Mouse (Mus musculus) CH12.LX (cell line): Measurements from ENCODE around the gene Irs3. TPM values are rescaled to one million over a fixed set of nuclear protein-coding genes. Genes with fewer than 3 reads are reported as not detected.

Source experiments
- DNase-seq: peaks from one replicate; pipeline ENCODE4 v3.0.0-alpha.2; 2013; ENCODE audit errors: extremely low read depth
- H3K27ac ChIP-seq: 2 replicates; pipeline ENCODE4 v1.5.1; 2012; ENCODE audit warnings: low read depth, mild to moderate bottlenecking, control low read depth, moderate library complexity; ENCODE audit not compliant: insufficient read depth
- H3K27me3 ChIP-seq: replicated peaks from 2 replicates; pipeline ENCODE3; 2012; ENCODE audit warnings: inconsistent platforms
- H3K36me3 ChIP-seq, 2 experiments: replicated peaks in 1 of 2; 2 replicates each; pipeline versions ENCODE3 to v1.6.1; 2012; ENCODE audit warnings: inconsistent platforms in 1 of 2, low read length in 1 of 2, mild to moderate bottlenecking in 1 of 2, mixed read lengths in 1 of 2, moderate library complexity in 1 of 2; ENCODE audit not compliant: control insufficient read depth in 1 of 2, insufficient read depth in 1 of 2
- H3K4me1 ChIP-seq, 2 experiments: 2 replicates each; pipeline ENCODE4 v1.6.1; 2012; ENCODE audit warnings: inconsistent platforms in 1 of 2, moderate library complexity in 1 of 2; ENCODE audit not compliant: insufficient read depth in 2 of 2, control insufficient read depth in 1 of 2
- H3K4me2 ChIP-seq: 2 replicates; pipeline ENCODE4 v1.6.1; 2012; ENCODE audit warnings: low read depth, mild to moderate bottlenecking, control low read depth; ENCODE audit not compliant: poor library complexity, insufficient read depth, severe bottlenecking
- H3K4me3 ChIP-seq, 3 experiments: fragments of 150-350 bp in 1 of 3; sonication (generic) in 1 of 3; replicated peaks in 1 of 3; 2 replicates each; pipeline versions ENCODE3 to v1.5.1; 2011 to 2012; ENCODE audit warnings: low read depth in 2 of 3, low read length in 2 of 3, mild to moderate bottlenecking in 2 of 3, moderate library complexity in 2 of 3, control low read depth in 1 of 3, improper control_type of control experiment in 1 of 3, inconsistent platforms in 1 of 3, mixed read lengths in 1 of 3; ENCODE audit not compliant: poor library complexity in 1 of 3
- H3K79me2 ChIP-seq: replicated peaks from 2 replicates; pipeline ENCODE4 v1.6.1; 2012; ENCODE audit warnings: mild to moderate bottlenecking, moderate library complexity; ENCODE audit not compliant: control insufficient read depth, poor library complexity, insufficient read depth, severe bottlenecking; ENCODE audit errors: extremely low read depth
- H3K9ac ChIP-seq: 2 replicates; pipeline ENCODE4 v1.6.1; 2012; ENCODE audit warnings: low read depth, mild to moderate bottlenecking, control low read depth, moderate library complexity; ENCODE audit not compliant: insufficient read depth
- H3K9me3 ChIP-seq: replicated peaks from 2 replicates; pipeline ENCODE3; 2012; ENCODE audit warnings: low read length, inconsistent platforms, mixed read lengths
- BHLHE40 ChIP-seq: IDR thresholded peaks from 2 replicates; pipeline ENCODE4 v1.6.1; 2011; ENCODE audit warnings: mild to moderate bottlenecking, low read depth, low read length, improper control_type of control experiment
- CHD1 ChIP-seq: IDR thresholded peaks from 2 replicates; pipeline ENCODE4 v1.6.1; 2012; ENCODE audit warnings: low read depth, low read length, improper control_type of control experiment, inconsistent platforms
- CHD2 ChIP-seq: IDR thresholded peaks from 2 replicates; pipeline ENCODE4 v1.6.1; 2011; ENCODE audit warnings: low read length, improper control_type of control experiment
- E2F4 ChIP-seq: IDR thresholded peaks from 2 replicates; pipeline ENCODE4 v1.6.1; 2011; ENCODE audit warnings: low read depth, low read length, improper control_type of control experiment; ENCODE audit not compliant: insufficient replicate concordance
- ELF1 ChIP-seq: IDR thresholded peaks from 2 replicates; pipeline ENCODE4 v1.6.1; 2014; ENCODE audit warnings: low read depth, mild to moderate bottlenecking, inconsistent platforms, low read length, improper control_type of control experiment
- ETS1 ChIP-seq: conservative IDR thresholded peaks from 2 replicates; pipeline ENCODE4 v1.6.1; 2012; ENCODE audit warnings: low read depth, mild to moderate bottlenecking, inconsistent platforms, low read length, improper control_type of control experiment, moderate library complexity
- GABPA ChIP-seq: IDR thresholded peaks from 2 replicates; pipeline ENCODE4 v1.6.1; 2012; ENCODE audit warnings: low read depth, low read length, improper control_type of control experiment, inconsistent platforms; ENCODE audit not compliant: insufficient replicate concordance
- IRF4 ChIP-seq: IDR thresholded peaks from 2 replicates; pipeline ENCODE4 v1.6.1; 2014; ENCODE audit warnings: low read depth, mild to moderate bottlenecking, inconsistent platforms, low read length, improper control_type of control experiment
- JUN ChIP-seq: IDR thresholded peaks from 2 replicates; pipeline ENCODE4 v1.6.1; 2011; ENCODE audit warnings: low read depth, mild to moderate bottlenecking, low read length, improper control_type of control experiment, moderate library complexity; ENCODE audit not compliant: insufficient read depth
- KAT2A ChIP-seq: IDR thresholded peaks from 2 replicates; pipeline ENCODE4 v1.6.1; 2012; ENCODE audit warnings: low read length, improper control_type of control experiment, inconsistent platforms; ENCODE audit not compliant: insufficient replicate concordance
- MEF2A ChIP-seq: IDR thresholded peaks from 2 replicates; pipeline ENCODE4 v1.6.1; 2014; ENCODE audit warnings: low read depth, mild to moderate bottlenecking, inconsistent platforms, low read length, improper control_type of control experiment, borderline replicate concordance
- MXI1 ChIP-seq: IDR thresholded peaks from 2 replicates; pipeline ENCODE4 v1.6.1; 2011; ENCODE audit warnings: mild to moderate bottlenecking, low read depth, low read length, improper control_type of control experiment
- MYC ChIP-seq: IDR thresholded peaks from 2 replicates; pipeline ENCODE4 v1.6.1; 2011; ENCODE audit warnings: low read depth, mild to moderate bottlenecking, improper control_type of control experiment, low read length
- NELFE ChIP-seq: IDR thresholded peaks from 2 replicates; pipeline ENCODE4 v1.6.1; 2011; ENCODE audit warnings: low read depth, low read length, improper control_type of control experiment
- NRF1 ChIP-seq: IDR thresholded peaks from 2 replicates; pipeline ENCODE4 v1.6.1; 2014; ENCODE audit warnings: low read depth, mild to moderate bottlenecking, inconsistent platforms, low read length, improper control_type of control experiment, moderate library complexity
- PAX5 ChIP-seq: IDR thresholded peaks from 2 replicates; pipeline ENCODE4 v1.6.1; 2012; ENCODE audit warnings: low read length, inconsistent platforms, mixed read lengths
- RAD21 ChIP-seq: IDR thresholded peaks from 2 replicates; pipeline ENCODE4 v1.6.1; 2011; ENCODE audit warnings: low read depth, mild to moderate bottlenecking, low read length, improper control_type of control experiment, moderate library complexity
- SIN3A ChIP-seq: IDR thresholded peaks from 2 replicates; pipeline ENCODE4 v1.6.1; 2012; ENCODE audit warnings: low read length, improper control_type of control experiment, inconsistent platforms
- SMC3 ChIP-seq: IDR thresholded peaks from 2 replicates; pipeline ENCODE4 v1.6.1; 2011; ENCODE audit warnings: low read depth, low read length, improper control_type of control experiment
- TBP ChIP-seq: conservative IDR thresholded peaks from 2 replicates; pipeline ENCODE4 v1.6.1; 2011; ENCODE audit warnings: low read depth, low read length, improper control_type of control experiment
- TCF12 ChIP-seq: IDR thresholded peaks from 2 replicates; pipeline ENCODE4 v1.6.1; 2014; ENCODE audit warnings: low read depth, mild to moderate bottlenecking, inconsistent platforms, low read length, improper control_type of control experiment
- UBTF ChIP-seq: IDR thresholded peaks from 2 replicates; pipeline ENCODE4 v1.6.1; 2012; ENCODE audit warnings: low read depth, mild to moderate bottlenecking, inconsistent platforms, low read length, improper control_type of control experiment, moderate library complexity
- USF1 ChIP-seq: IDR thresholded peaks from 2 replicates; pipeline ENCODE4 v1.6.1; 2014; ENCODE audit warnings: low read depth, mild to moderate bottlenecking, inconsistent platforms, low read length, improper control_type of control experiment
- ZC3H11A ChIP-seq: IDR thresholded peaks from 2 replicates; pipeline ENCODE4 v1.6.1; 2012; ENCODE audit warnings: low read depth, mild to moderate bottlenecking, inconsistent platforms, low read length, improper control_type of control experiment
- dilution Hi-C: fragments of 300-500 bp; cut with MboI; formaldehyde crosslinking; loops from 2 replicates; pipeline ENCODE4 v1.14.3; 2020; ENCODE audit warnings: low sequenced_read_pairs; ENCODE audit not compliant: extremely low pct_unique_long_range_greater_than_20kb, extremely low pct_ligation_motif_present
- in situ Hi-C: fragments of 300-500 bp; cut with MboI; formaldehyde crosslinking; loops from 3 replicates; pipeline ENCODE4 v1.14.3; 2019; ENCODE audit warnings: low sequenced_read_pairs, low pct_ligation_motif_present, low pct_unique_long_range_greater_than_20kb, mixed read lengths
- polyA plus RNA-seq: library from polyadenylated mRNA; unstranded; fragments of >175 nt; gene quantifications from 2 replicates; pipeline ENCODE4 v1.2.1, GENCODE M21; 2012; ENCODE audit warnings: low read depth; ENCODE audit not compliant: insufficient read length
- total RNA-seq, 2 experiments: library from RNA; depleted of rRNA; stranded (reverse); fragments of 300-350 nt in 1 of 2; fragments of >200 nt in 1 of 2; gene quantifications; 2 replicates each; pipeline ENCODE4 v1.2.3; 2012 to 2014

Gene Irs3
- total and polyA plus RNA-seq, 3 experiments = not detected

DNA sequence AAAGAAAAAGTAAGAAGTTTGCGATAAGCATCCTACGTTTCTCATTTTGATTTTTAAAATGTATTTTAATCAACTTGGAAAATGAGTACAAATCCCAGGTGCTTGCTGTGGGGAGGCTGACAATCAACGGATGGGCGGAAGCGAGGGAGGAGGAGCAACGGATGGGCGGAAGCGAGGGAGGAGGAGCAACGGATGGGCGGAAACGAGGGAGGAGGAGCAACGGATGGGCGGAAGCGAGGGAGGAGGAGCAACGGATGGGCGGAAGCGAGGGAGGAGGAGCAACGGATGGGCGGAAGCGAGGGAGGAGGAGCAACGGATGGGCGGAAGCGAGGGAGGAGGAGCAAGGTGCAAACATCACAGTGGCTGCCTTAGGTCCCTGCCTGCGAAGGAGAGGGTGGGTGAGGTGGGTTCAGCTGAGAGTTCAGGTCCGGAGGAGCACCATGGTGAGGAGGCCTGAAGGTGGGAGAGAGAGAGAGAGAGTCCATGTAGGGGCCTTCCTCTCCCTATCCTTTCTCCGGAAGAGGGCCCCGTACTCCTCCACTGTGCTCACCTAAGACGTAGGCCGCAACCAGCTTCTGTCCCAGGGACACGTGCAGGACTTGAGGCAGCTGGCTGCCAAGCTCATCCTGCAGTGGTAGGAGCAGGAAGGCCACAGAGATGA, 48.8 kb downstream of the Irs3 start:
- dilution Hi-C loops = no loop called here
- no peak overlapping the region for H3K27ac ChIP-seq

GRCm38 (mm10) chr5:137595921-137596320, 49.6 kb downstream of the Irs3 start:
- no peaks in the 10 kb centered on the region for H3K79me2 ChIP-seq
- H3K27me3 ChIP-seq = no peaks in the 10 kb centered on the region
- no peak overlapping the region for H3K27ac ChIP-seq
- no peak overlapping the region for H3K4me2 ChIP-seq
- H3K4me1 ChIP-seq = peaks cover 8 to 13% of the 10 kb centered on the region in 2 experiments
- DNase-seq = no peak
- in situ Hi-C loops (no loop called here), dilution Hi-C loops (no loop called here)
- H3K9ac ChIP-seq = no peak overlapping the region
- H3K9me3 ChIP-seq = no peaks in the 10 kb centered on the region
- H3K4me3 ChIP-seq = no peak overlapping the region
- peaks cover 12 to 22% of the 10 kb centered on the region in 2 experiments for H3K36me3 ChIP-seq
- no peak for TF ChIP-seq ZC3H11A
- TF ChIP-seq BHLHE40 = no peak
- TF ChIP-seq MXI1 = no peak
- no peak for TF ChIP-seq KAT2A
- TF ChIP-seq MEF2A = no peak
- TF ChIP-seq ELF1 = no peak
- no peak for TF ChIP-seq CHD1
- no peak for TF ChIP-seq UBTF
- no peak for TF ChIP-seq NRF1
- TF ChIP-seq TBP = no peak
- TF ChIP-seq RAD21 = no peak
- no peak for TF ChIP-seq CHD2
- TF ChIP-seq ETS1 = no peak
- no peak for TF ChIP-seq USF1

More for the DNA sequence above, 48.8 kb downstream of the Irs3 start:
- Histone ChIP-seq H3K4me2 (no peak overlapping the region), H3K27me3 (no peaks in the 10 kb centered on the region), H3K36me3 (peaks cover 12 to 22% of the 10 kb centered on the region in 2 experiments), H3K79me2 (no peaks in the 10 kb centered on the region), H3K4me1 (peaks cover 8 to 13% of the 10 kb centered on the region in 2 experiments), H3K4me3 (no peak overlapping the region), H3K9ac (no peak overlapping the region), H3K9me3 (no peaks in the 10 kb centered on the region)
- no peak for TF ChIP-seq GABPA
- TF ChIP-seq PAX5 = no peak
- no peak for TF ChIP-seq NELFE
- TF ChIP-seq IRF4 = no peak
- no peak for TF ChIP-seq MYC
- TF ChIP-seq TCF12 = no peak
- no peak for TF ChIP-seq SMC3
- no peak for TF ChIP-seq BHLHE40
- no peak for TF ChIP-seq TBP
- TF ChIP-seq JUN = no peak
- no peak for TF ChIP-seq SIN3A
- TF ChIP-seq MEF2A = no peak
- TF ChIP-seq E2F4 = no peak
- no peak for DNase-seq
- in situ Hi-C loops = no loop called here
